In the genomic region with DNA sequence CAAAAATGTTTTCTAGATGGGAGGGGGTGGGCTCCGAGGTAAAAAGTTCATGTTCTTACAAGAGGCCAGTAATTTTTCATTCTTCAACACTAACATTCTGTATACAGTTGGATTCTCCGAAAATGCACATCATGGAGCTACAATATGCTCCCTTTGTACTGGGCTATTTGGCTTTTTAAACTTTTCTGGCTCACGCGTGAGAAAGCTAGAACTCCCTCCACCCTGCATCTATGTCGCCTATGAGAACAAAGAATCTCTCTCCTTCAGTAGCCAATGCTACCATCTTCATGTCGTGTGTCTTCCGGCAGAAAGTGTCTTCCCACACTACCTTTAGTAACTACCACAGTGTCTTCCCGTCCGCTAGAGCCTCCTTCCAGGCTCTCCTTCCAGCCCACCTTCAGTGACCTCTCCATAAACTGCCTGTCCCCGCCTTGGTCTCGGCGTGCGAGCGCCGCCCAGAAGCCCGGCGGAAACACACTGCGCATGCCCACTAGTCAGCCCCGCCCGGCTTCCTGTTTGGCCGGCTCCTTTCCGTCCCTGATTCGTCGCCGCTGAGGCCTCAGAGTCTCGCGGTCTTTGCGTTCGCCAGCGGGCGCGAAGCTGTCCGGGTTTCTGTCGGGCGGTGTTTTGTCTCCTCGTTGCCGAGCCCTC, we compare ENCODE assay signal across 8 mouse cellular contexts. TPM values are rescaled to one million over a fixed set of nuclear protein-coding genes. Genes with fewer than 3 reads are reported as not detected.
A peak's percentile ranks its signal among the peaks of the same experiment; 100 is the strongest.
DNase-seq lines count a peak whose midpoint lies in the region; ATAC-seq lines count a peak whose summit lies in the region.

A gene (plus strand): TSS at position 529 of the 651 bp plus-strand sequence.

- H3K9me3 ChIP-seq in heart, embryonic 13.5 days = no peaks in the 10 kb centered on the region
- H3K9me3 ChIP-seq in liver, embryonic 12.5 days (replicated peaks) = no peaks in the 10 kb centered on the region
- H3K9me3 ChIP-seq in stomach, embryonic 15.5 days = no peaks in the 10 kb centered on the region

- H3K27ac ChIP-seq in brown adipose tissue, adult 24 weeks (replicated peaks; ENCODE audit: low read depth, low read length) = peak within 1 kb of the TSS; percentile 90
- peak within 1 kb of the TSS; percentile 98 for H3K27ac ChIP-seq in heart, embryonic 13.5 days (replicated peaks)
- H3K27ac ChIP-seq in liver, embryonic 12.5 days = peak within 1 kb of the TSS; percentile 89
- H3K27ac ChIP-seq in stomach, embryonic 15.5 days = peak within 1 kb of the TSS; percentile 94

- H3K9ac ChIP-seq in heart, embryonic 13.5 days = peak within 1 kb of the TSS; percentile 99
- peak within 1 kb of the TSS; percentile 89 for H3K9ac ChIP-seq in liver, embryonic 12.5 days
- H3K9ac ChIP-seq in stomach, embryonic 15.5 days = peak within 1 kb of the TSS; percentile 88

- H3K27me3 ChIP-seq in heart, embryonic 13.5 days (replicated peaks) = no peaks in the 10 kb centered on the region
- H3K27me3 ChIP-seq in liver, embryonic 12.5 days (replicated peaks) = no peaks in the 10 kb centered on the region
- H3K27me3 ChIP-seq in stomach, embryonic 15.5 days (replicated peaks) = no peaks in the 10 kb centered on the region

- DNase-seq in CD4-positive, CD25-positive, alpha-beta regulatory T cell, adult 2 months (ENCODE audit: low read depth, low spot score) = peak; percentile 98
- peak; percentile 46 for DNase-seq in fat pad, adult 2 months (ENCODE audit: extremely low read depth, low read depth, low spot score)
- peak; percentile 98 for DNase-seq in kidney, postnatal 10 days
- DNase-seq in natural killer cell, adult 2 months (ENCODE audit: low spot score in 2 of 2) = peak; percentile 96

- H3K36me3 ChIP-seq in heart, embryonic 13.5 days = peaks cover 27% of the 10 kb centered on the region
- H3K36me3 ChIP-seq in liver, embryonic 12.5 days = peaks cover 23% of the 10 kb centered on the region
- peaks cover 6% of the 10 kb centered on the region for H3K36me3 ChIP-seq in stomach, embryonic 15.5 days

- no peaks in the 10 kb centered on the region; the same call in 1 of the 2 replicates for H3K4me1 ChIP-seq in brown adipose tissue, adult 24 weeks (ENCODE audit: control insufficient read depth, insufficient read depth, insufficient read length, low read length)
- H3K4me1 ChIP-seq in heart, embryonic 13.5 days = peaks cover 17% of the 10 kb centered on the region
- peaks cover 13% of the 10 kb centered on the region for H3K4me1 ChIP-seq in liver, embryonic 12.5 days
- H3K4me1 ChIP-seq in stomach, embryonic 15.5 days = no peaks in the 10 kb centered on the region

- peak; percentile 100 for ATAC-seq in heart, embryonic 13.5 days (ENCODE audit: extremely low read depth, insufficient number of reproducible peaks, low FRiP score, low TSS enrichment)
- ATAC-seq in liver, embryonic 12.5 days = peak; percentile 100
- ATAC-seq in stomach, embryonic 15.5 days (ENCODE audit: insufficient read depth, low FRiP score, low read depth) = peak; percentile 100

- peak within 1 kb of the TSS; percentile 74 for H3K4me2 ChIP-seq in heart, embryonic 13.5 days
- peak within 1 kb of the TSS; percentile 75 for H3K4me2 ChIP-seq in liver, embryonic 12.5 days
- H3K4me2 ChIP-seq in stomach, embryonic 15.5 days = peak within 1 kb of the TSS; percentile 57

- WGBS in heart, embryonic 13.5 days = under 1% methylated on average over 37 of the region's 37 CpGs
- 1% methylated on average over 37 of the region's 37 CpGs for WGBS in liver, embryonic 12.5 days (ENCODE audit: insufficient replicate concordance)
- under 1% methylated on average over 37 of the region's 37 CpGs for WGBS in stomach, embryonic 15.5 days

- H3K4me3 ChIP-seq in brown adipose tissue, adult 24 weeks (ENCODE audit: insufficient read depth, low read depth, low read length) = peak within 1 kb of the TSS; percentile 75
- H3K4me3 ChIP-seq in heart, embryonic 13.5 days = peak within 1 kb of the TSS; percentile 92
- H3K4me3 ChIP-seq in liver, embryonic 12.5 days = peak within 1 kb of the TSS; percentile 79
- peak within 1 kb of the TSS; percentile 76 for H3K4me3 ChIP-seq in stomach, embryonic 15.5 days (replicated peaks)

RNA-seq across cellular contexts. Expression of the gene that starts here (rescaled TPM):
- 18.7 and 29.7 TPM in 2 replicates for polyA plus RNA-seq in brown adipose tissue, adult 24 weeks (2012; ENCODE audit: insufficient read depth, insufficient read length, missing spikeins)
- polyA plus RNA-seq in heart, embryonic 13.5 days (2015; fragmentation: Nextera tagmentation; extraction: Ambion mirVana) = 133 and 153 TPM in 2 replicates
- 110 and 117 TPM in 2 replicates for polyA plus RNA-seq in liver, embryonic 12.5 days (2016; fragmentation: Nextera tagmentation; extraction: Ambion mirVana)
- 176 and 189 TPM in 2 replicates for polyA plus RNA-seq in stomach, embryonic 15.5 days (2015; fragmentation: Nextera tagmentation; extraction: Ambion mirVana)

Comparison
In these comparisons a context has a peak if more than half of its experiments do, and no peak if none do; other contexts are left out.
1. Peak in every context shown above with its lines: DNase-seq, ATAC-seq, H3K4me3 ChIP-seq and H3K27ac ChIP-seq.
2. DNase-seq: peak in every context shown above with its lines; median percentile 98 in CD4-positive, CD25-positive, alpha-beta regulatory T cell, adult 2 months; 98 in kidney, postnatal 10 days; 96 in natural killer cell, adult 2 months; 46 in fat pad, adult 2 months.